Mouse (Mus musculus) embryonic fibroblast, embryonic 13.5 days (primary cell): ENCODE data around the gene Anapc2.

ENCODE experiments used
- CTCF ChIP-seq: IDR thresholded peaks from 2 replicates; pipeline ENCODE4 v1.5.1; 2011; ENCODE audit warnings: mild to moderate bottlenecking, control low read depth, low read length, moderate library complexity, borderline replicate concordance; ENCODE audit not compliant: insufficient read depth
- POLR2A ChIP-seq: IDR thresholded peaks from 2 replicates; pipeline ENCODE4 v1.6.1; 2011; ENCODE audit warnings: low read depth, mild to moderate bottlenecking, control low read depth, low read length, moderate library complexity

GRCm38 (mm10) chr2:25239766-25240165, 32.5 kb upstream of the Anapc2 start:
- no peak for TF ChIP-seq POLR2A
- TF ChIP-seq CTCF = no peak
